Mouse (Mus musculus) thymus, adult 2 months (tissue): ENCODE results near the gene Gm21149. TPM values are rescaled to one million over a fixed set of nuclear protein-coding genes. Genes with fewer than 3 reads are reported as not detected.
"Not testable (repeated sequence)": the region's sequence is repeated elsewhere in the genome, so short reads cannot be mapped to it uniquely, and the experiment has no call there.

ENCODE experiments used
- DNase-seq: peaks from one replicate; pipeline ENCODE4 v3.0.0; 2021
- H3K27ac ChIP-seq: fragments of 200-500 bp; 2 replicates; pipeline ENCODE4 v1.5.1; 2012; ENCODE audit warnings: low read length, control low read depth; ENCODE audit not compliant: control insufficient read depth, insufficient read depth
- H3K27me3 ChIP-seq: fragments of 200-500 bp; 2 replicates; pipeline ENCODE4 v1.6.1; 2012; ENCODE audit warnings: mild to moderate bottlenecking, low read length, moderate library complexity, mixed read lengths; ENCODE audit not compliant: control insufficient read depth, insufficient read depth
- H3K36me3 ChIP-seq: fragments of 200-500 bp; 2 replicates; pipeline ENCODE4 v1.6.1; 2012; ENCODE audit warnings: mild to moderate bottlenecking, low read length, moderate library complexity; ENCODE audit not compliant: control insufficient read depth, insufficient read depth
- H3K4me1 ChIP-seq: fragments of 200-500 bp; replicated peaks from 2 replicates; pipeline ENCODE4 v1.6.1; 2012; ENCODE audit warnings: low read length; ENCODE audit not compliant: control insufficient read depth, insufficient read depth
- H3K4me3 ChIP-seq: fragments of 200-500 bp; 2 replicates; pipeline ENCODE4 v1.5.1; 2012; ENCODE audit warnings: mild to moderate bottlenecking, low read length, control low read depth, moderate library complexity; ENCODE audit not compliant: control insufficient read depth, insufficient read depth
- CTCF ChIP-seq: fragments of 200-500 bp; IDR thresholded peaks from 2 replicates; pipeline ENCODE4 v1.5.1; 2012; ENCODE audit warnings: mild to moderate bottlenecking, control low read depth, low read length, moderate library complexity, borderline replicate concordance; ENCODE audit not compliant: control insufficient read depth, poor library complexity, insufficient read depth; ENCODE audit errors: extremely low read depth
- POLR2A ChIP-seq: fragments of 200-500 bp; IDR thresholded peaks from 2 replicates; pipeline ENCODE4 v1.6.1; 2012; ENCODE audit warnings: mild to moderate bottlenecking, low read length, control low read depth, moderate library complexity; ENCODE audit not compliant: control insufficient read depth, poor library complexity, insufficient read depth; ENCODE audit errors: extremely low read depth
- WGBS: fragments of 180-500 bp; shearing (Covaris S2); methylation state at CpG from one replicate; pipeline ENCODE4 v1.1.7; 2018; 5-methylcytosine and 5-hydroxymethylcytosine counted together
- polyA plus RNA-seq: library from polyadenylated mRNA; depleted of rRNA; stranded (reverse); fragments of >200 nt; gene quantifications from 2 replicates; pipeline ENCODE4 v1.2.3, GENCODE M21; 2012

Gene Gm21149
- polyA plus RNA-seq, 1 experiment: not detected

- no peaks in the 10 kb centered on the region for H3K36me3 ChIP-seq
- H3K27ac ChIP-seq: no peak overlapping the region
- DNase-seq: no peak
- TF ChIP-seq CTCF (no peak), POLR2A (no peak)
- 82% methylated on average over 3 of the region's 3 CpGs for WGBS
- H3K4me3 ChIP-seq: no peak overlapping the region
- H3K27me3 ChIP-seq: no peaks in the 10 kb centered on the region
- no peaks in the 10 kb centered on the region for H3K4me1 ChIP-seq
Measured at GRCm38 (mm10) chr5:15507309-15507619, 30.9 kb upstream of the Gm21149 start.

GRCm38 (mm10) chr5:15506575-15507308, 30.4 kb upstream of the Gm21149 start:
- 52% methylated on average over 16 of the region's 16 CpGs for WGBS
- Histone ChIP-seq H3K4me1 (no peaks in the 10 kb centered on the region), H3K27ac (no peak overlapping the region), H3K27me3 (no peaks in the 10 kb centered on the region), H3K36me3 (no peaks in the 10 kb centered on the region), H3K4me3 (no peak overlapping the region)
- no peak for DNase-seq
- no peak for TF ChIP-seq CTCF
- no peak for TF ChIP-seq POLR2A

- H3K27me3 ChIP-seq, H3K36me3 ChIP-seq, H3K4me3 ChIP-seq, H3K4me1 ChIP-seq, DNase-seq, H3K27ac ChIP-seq: not testable (repeated sequence)
- WGBS: 27% methylated on average over 5 of the region's 5 CpGs
Measured at GRCm38 (mm10) chr5:15498774-15499400, 22.6 kb upstream of the Gm21149 start.

- DNase-seq: not testable (repeated sequence)
Measured at GRCm38 (mm10) chr5:15498350-15498749, 22.0 kb upstream of the Gm21149 start.

DNA sequence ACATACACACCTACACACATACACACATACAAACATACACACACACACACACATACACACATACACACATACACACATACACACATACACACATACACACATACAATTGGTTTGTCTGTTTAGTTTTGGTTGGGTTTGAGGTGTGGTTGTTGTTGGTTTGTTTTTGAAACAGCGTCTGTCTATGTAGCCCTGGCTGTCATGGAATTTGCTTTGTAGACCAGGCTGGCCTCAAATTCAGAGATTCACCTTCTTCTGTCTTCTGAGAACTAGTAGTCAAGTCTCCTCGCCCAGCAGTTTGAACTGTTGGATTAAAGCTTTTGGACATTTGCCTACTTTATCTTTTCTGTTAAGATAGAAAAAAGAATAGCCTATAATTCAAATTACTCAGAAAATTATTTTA, 14.6 kb upstream of the Gm21149 start:
- not testable (repeated sequence) for H3K27me3 ChIP-seq, H3K4me3 ChIP-seq, H3K4me1 ChIP-seq, DNase-seq, H3K27ac ChIP-seq, H3K36me3 ChIP-seq
- 67% methylated on average over 2 of the region's 2 CpGs for WGBS

More at GRCm38 (mm10) chr5:15498350-15498749, 22.0 kb upstream of the Gm21149 start:
- H3K27ac ChIP-seq, H3K4me3 ChIP-seq, H3K36me3 ChIP-seq, H3K4me1 ChIP-seq, H3K27me3 ChIP-seq: not testable (repeated sequence)
- 75% methylated on average over 3 of the region's 3 CpGs for WGBS

- no peak for DNase-seq
- TF ChIP-seq CTCF (no peak), POLR2A (no peak)
- Histone ChIP-seq H3K4me3 (no peak overlapping the region), H3K27ac (no peak overlapping the region), H3K27me3 (no peaks in the 10 kb centered on the region), H3K4me1 (no peaks in the 10 kb centered on the region), H3K36me3 (no peaks in the 10 kb centered on the region)
- WGBS: 89% methylated on average over 5 of the region's 5 CpGs
Measured at GRCm38 (mm10) chr5:15488743-15489142, 12.4 kb upstream of the Gm21149 start.

DNA sequence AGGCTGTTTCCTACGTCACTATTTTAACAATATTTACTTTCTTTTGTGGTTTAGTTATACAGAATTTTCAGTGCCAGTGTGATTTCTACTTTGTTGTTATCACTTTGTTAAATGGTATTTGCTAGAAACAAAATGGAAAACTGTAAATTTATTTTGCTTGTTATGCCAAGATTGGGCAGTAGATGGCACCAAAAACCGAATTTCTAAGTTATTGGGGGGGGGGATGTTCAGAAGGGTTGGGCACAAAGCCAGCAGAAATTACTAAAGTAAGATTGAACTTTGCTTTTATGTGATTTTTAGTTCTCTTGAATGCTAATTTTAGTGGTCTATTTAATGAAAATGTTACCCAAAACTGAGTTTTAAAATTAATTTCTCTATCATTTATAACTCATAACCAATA, 8.3 kb upstream of the Gm21149 start:
- not testable (repeated sequence) for H3K4me1 ChIP-seq, H3K4me3 ChIP-seq, H3K36me3 ChIP-seq, H3K27ac ChIP-seq, H3K27me3 ChIP-seq, DNase-seq
- 22% methylated on average over 2 of the region's 2 CpGs for WGBS

GRCm38 (mm10) chr5:15483576-15483975, 7.3 kb upstream of the Gm21149 start:
- WGBS: 62% methylated on average over 4 of the region's 4 CpGs
- not testable (repeated sequence) for H3K27ac ChIP-seq, H3K36me3 ChIP-seq, H3K27me3 ChIP-seq, DNase-seq, H3K4me1 ChIP-seq, H3K4me3 ChIP-seq

DNA sequence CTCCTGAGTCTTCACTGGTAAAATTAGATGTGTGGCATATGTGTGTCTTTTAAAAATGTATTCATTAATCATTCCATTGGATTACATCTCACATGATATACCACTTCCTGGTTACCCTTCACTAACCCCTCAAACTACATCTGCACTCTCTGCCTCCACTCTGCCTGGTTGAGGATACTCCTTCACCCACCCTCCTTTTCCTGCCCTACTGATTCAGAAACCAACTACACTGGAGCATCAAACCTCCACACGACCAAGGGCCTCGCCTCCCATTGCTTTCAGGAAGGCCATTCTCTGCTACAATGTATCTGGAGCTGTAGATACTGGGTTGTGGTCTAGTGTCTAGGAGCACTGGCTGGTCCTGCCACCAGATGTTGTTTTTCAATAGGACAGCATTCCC, 6.5 kb upstream of the Gm21149 start:
- peak; percentile 2 for DNase-seq
- not testable (repeated sequence) for H3K27me3 ChIP-seq, H3K27ac ChIP-seq, H3K4me3 ChIP-seq, H3K36me3 ChIP-seq, H3K4me1 ChIP-seq
- WGBS: 59% methylated on average over 2 of the region's 2 CpGs

DNA sequence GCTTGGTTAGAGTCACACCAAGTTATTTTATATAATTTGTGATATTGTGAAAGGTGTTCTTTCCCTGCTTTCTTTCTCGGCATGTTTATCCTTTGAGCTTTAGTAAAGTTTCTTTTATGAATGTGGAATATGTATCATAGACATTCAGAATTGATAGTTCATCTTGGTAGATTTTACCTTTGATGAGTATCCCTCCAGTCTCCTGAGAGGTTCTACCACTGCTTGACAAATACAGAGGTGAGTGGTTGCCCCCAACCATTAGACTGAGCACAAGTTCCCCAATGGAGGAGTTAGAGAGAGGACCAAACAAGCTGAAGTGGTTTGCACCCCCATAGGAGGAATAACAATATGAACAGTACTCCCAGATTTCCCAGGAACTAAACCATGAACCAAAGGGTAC, 6.2 kb downstream of the Gm21149 start:
- not testable (repeated sequence) for H3K27me3 ChIP-seq, H3K27ac ChIP-seq, H3K4me3 ChIP-seq, H3K36me3 ChIP-seq, H3K4me1 ChIP-seq, DNase-seq
- 85% methylated on average over 1 of the region's 1 CpGs for WGBS
